Mouse (Mus musculus) forebrain, embryonic 10.5 days (tissue): ENCODE measurements around the gene Cd63. TPM values are rescaled to one million over a fixed set of nuclear protein-coding genes. Genes with fewer than 3 reads are reported as not detected.

ENCODE experiments used
- DNase-seq: peaks from one replicate; pipeline ENCODE4 v3.0.0-alpha.2; 2017; ENCODE audit warnings: low spot score; ENCODE audit errors: extremely low spot score
- H3K27ac ChIP-seq: fragments of 300-500 bp; sonication (generic); 2 replicates; pipeline ENCODE4 v1.5.1; 2016; ENCODE audit warnings: mild to moderate bottlenecking
- H3K27me3 ChIP-seq: fragments of 300-500 bp; sonication (generic); 2 replicates; pipeline ENCODE4 v1.6.1; 2016; ENCODE audit warnings: mild to moderate bottlenecking; ENCODE audit not compliant: poor library complexity, severe bottlenecking
- H3K36me3 ChIP-seq: fragments of 300-500 bp; sonication (generic); replicated peaks from 2 replicates; pipeline ENCODE4 v1.6.1; 2016; ENCODE audit warnings: mild to moderate bottlenecking, moderate library complexity
- H3K4me1 ChIP-seq: fragments of 300-500 bp; sonication (generic); 2 replicates; pipeline ENCODE4 v1.6.1; 2016
- H3K4me3 ChIP-seq: fragments of 300-500 bp; sonication (generic); 2 replicates; pipeline ENCODE4 v1.5.1; 2016; ENCODE audit warnings: mild to moderate bottlenecking, moderate library complexity
- H3K9me3 ChIP-seq: fragments of 300-500 bp; sonication (generic); 2 replicates; pipeline ENCODE4 v1.6.1; 2016; ENCODE audit warnings: mild to moderate bottlenecking, moderate library complexity
- WGBS: fragments of 180-500 bp; shearing (Covaris S2); methylation state at CpG from one replicate; pipeline ENCODE4 v1.1.7; 2016; 5-methylcytosine and 5-hydroxymethylcytosine counted together
- polyA plus RNA-seq: library from polyadenylated mRNA; unstranded; fragments of >200 nt; fragmentation: Nextera tagmentation; extraction: Ambion mirVana; gene quantifications from 2 replicates; pipeline ENCODE4 v1.2.1, GENCODE M21; 2016

The Cd63 gene
- polyA plus RNA-seq, 1 experiment from 2014 or later: 179 TPM

GRCm38 (mm10) chr10:128892246-128892645, 8.5 kb upstream of the Cd63 start:
- H3K27me3 ChIP-seq: peaks cover 44% of the 10 kb centered on the region
- peak; percentile 51 for DNase-seq
- H3K36me3 ChIP-seq: peaks cover 9% of the 10 kb centered on the region
- H3K27ac ChIP-seq: peak overlapping the region; percentile 93
- 1% methylated on average over 9 of the region's 9 CpGs for WGBS
- H3K4me3 ChIP-seq: peak overlapping the region; percentile 89
- no peaks in the 10 kb centered on the region for H3K9me3 ChIP-seq
- H3K4me1 ChIP-seq: peaks cover 62% of the 10 kb centered on the region

- Histone ChIP-seq H3K4me3 (peak overlapping the region; percentile 25), H3K27ac (no peak overlapping the region), H3K36me3 (no peaks in the 10 kb centered on the region), H3K9me3 (no peaks in the 10 kb centered on the region), H3K4me1 (peaks cover 31% of the 10 kb centered on the region), H3K27me3 (peaks cover 52% of the 10 kb centered on the region)
- WGBS: under 1% methylated on average over 9 of the region's 9 CpGs
- DNase-seq: peak; percentile 72
Measured at GRCm38 (mm10) chr10:128895437-128895836, 5.4 kb upstream of the Cd63 start.

- peak overlapping the region; percentile 25 for H3K4me3 ChIP-seq
- DNase-seq: no peak
- 2% methylated on average over 17 of the region's 17 CpGs for WGBS
Measured at GRCm38 (mm10) chr10:128895952-128896693, 4.7 kb upstream of the Cd63 start.

GRCm38 (mm10) chr10:128896807-128897206, 4.0 kb upstream of the Cd63 start:
- Histone ChIP-seq H3K9me3 (no peaks in the 10 kb centered on the region), H3K4me1 (peaks cover 27% of the 10 kb centered on the region), H3K27ac (no peak overlapping the region), H3K36me3 (no peaks in the 10 kb centered on the region), H3K27me3 (peaks cover 52% of the 10 kb centered on the region), H3K4me3 (no peak overlapping the region)
- no peak for DNase-seq
- 52% methylated on average over 1 of the region's 1 CpGs for WGBS

More at GRCm38 (mm10) chr10:128895952-128896693, 4.7 kb upstream of the Cd63 start:
- Histone ChIP-seq H3K27ac (no peak overlapping the region), H3K36me3 (no peaks in the 10 kb centered on the region), H3K4me1 (peaks cover 27% of the 10 kb centered on the region), H3K9me3 (no peaks in the 10 kb centered on the region), H3K27me3 (peaks cover 52% of the 10 kb centered on the region)

GRCm38 (mm10) chr10:128897501-128897900, 3.3 kb upstream of the Cd63 start:
- Histone ChIP-seq H3K36me3 (no peaks in the 10 kb centered on the region), H3K4me3 (no peak overlapping the region), H3K27me3 (peaks cover 48% of the 10 kb centered on the region), H3K27ac (no peak overlapping the region), H3K4me1 (peaks cover 20% of the 10 kb centered on the region), H3K9me3 (no peaks in the 10 kb centered on the region)
- DNase-seq: no peak
- 30% methylated on average over 1 of the region's 1 CpGs for WGBS

GRCm38 (mm10) chr10:128899759-128900490, 864 bp upstream of the Cd63 start:
- Histone ChIP-seq H3K27me3 (peaks cover 25% of the 10 kb centered on the region), H3K4me1 (peaks cover 14% of the 10 kb centered on the region), H3K27ac (no peak overlapping the region), H3K36me3 (no peaks in the 10 kb centered on the region), H3K4me3 (no peak overlapping the region), H3K9me3 (no peaks in the 10 kb centered on the region)
- 83% methylated on average over 6 of the region's 6 CpGs for WGBS
- no peak for DNase-seq

GRCm38 (mm10) chr10:128901409-128901808, 620 bp downstream of the Cd63 start:
- no peak overlapping the region for H3K4me3 ChIP-seq
- WGBS: 76% methylated on average over 1 of the region's 1 CpGs
- DNase-seq: no peak

GRCm38 (mm10) chr10:128902409-128902988, 1.7 kb downstream of the Cd63 start:
- Histone ChIP-seq H3K27ac (no peak overlapping the region), H3K4me1 (no peaks in the 10 kb centered on the region), H3K4me3 (no peak overlapping the region), H3K27me3 (peaks cover 7% of the 10 kb centered on the region), H3K9me3 (no peaks in the 10 kb centered on the region), H3K36me3 (no peaks in the 10 kb centered on the region)
- WGBS: 86% methylated on average over 3 of the region's 3 CpGs
- DNase-seq: no peak

More at GRCm38 (mm10) chr10:128901409-128901808, 620 bp downstream of the Cd63 start:
- Histone ChIP-seq H3K27me3 (peaks cover 16% of the 10 kb centered on the region), H3K9me3 (no peaks in the 10 kb centered on the region), H3K36me3 (no peaks in the 10 kb centered on the region), H3K27ac (no peak overlapping the region), H3K4me1 (peaks cover 5% of the 10 kb centered on the region)

- Histone ChIP-seq H3K4me1 (peaks cover 9% of the 10 kb centered on the region), H3K27me3 (peaks cover 19% of the 10 kb centered on the region), H3K9me3 (no peaks in the 10 kb centered on the region), H3K27ac (no peak overlapping the region), H3K36me3 (no peaks in the 10 kb centered on the region), H3K4me3 (no peak overlapping the region)
- WGBS: 76% methylated on average over 5 of the region's 5 CpGs
- DNase-seq: no peak
Measured at GRCm38 (mm10) chr10:128904812-128905211, 4.0 kb downstream of the Cd63 start.

GRCm38 (mm10) chr10:128908778-128909448, 8.1 kb downstream of the Cd63 start:
- DNase-seq: no peak
- Histone ChIP-seq H3K27ac (peak overlapping the region; percentile 92), H3K4me1 (peaks cover 39% of the 10 kb centered on the region), H3K27me3 (peaks cover 35% of the 10 kb centered on the region), H3K4me3 (peak overlapping the region; percentile 86), H3K9me3 (no peaks in the 10 kb centered on the region), H3K36me3 (peaks cover 24% of the 10 kb centered on the region)
- 61% methylated on average over 13 of the region's 13 CpGs for WGBS

- Histone ChIP-seq H3K27me3 (peaks cover 35% of the 10 kb centered on the region), H3K27ac (peak overlapping the region; percentile 92), H3K4me3 (peak overlapping the region; percentile 86), H3K4me1 (peaks cover 40% of the 10 kb centered on the region), H3K36me3 (peaks cover 28% of the 10 kb centered on the region), H3K9me3 (no peaks in the 10 kb centered on the region)
- WGBS: under 1% methylated on average over 37 of the region's 41 CpGs
- peak; percentile 82 for DNase-seq
Measured at GRCm38 (mm10) chr10:128909567-128910028, 8.8 kb downstream of the Cd63 start.

GRCm38 (mm10) chr10:128910066-128910841, 9.5 kb downstream of the Cd63 start:
- 3% methylated on average over 60 of the region's 66 CpGs for WGBS
- Histone ChIP-seq H3K4me3 (peak overlapping the region; percentile 86), H3K4me1 (peaks cover 40% of the 10 kb centered on the region), H3K36me3 (peaks cover 32% of the 10 kb centered on the region), H3K9me3 (no peaks in the 10 kb centered on the region), H3K27ac (peak overlapping the region; percentile 92), H3K27me3 (peaks cover 35% of the 10 kb centered on the region)
- peak; percentile 53 for DNase-seq
